Comparison of ENCODE assay signal across 20 mouse cellular contexts in the genomic region with DNA sequence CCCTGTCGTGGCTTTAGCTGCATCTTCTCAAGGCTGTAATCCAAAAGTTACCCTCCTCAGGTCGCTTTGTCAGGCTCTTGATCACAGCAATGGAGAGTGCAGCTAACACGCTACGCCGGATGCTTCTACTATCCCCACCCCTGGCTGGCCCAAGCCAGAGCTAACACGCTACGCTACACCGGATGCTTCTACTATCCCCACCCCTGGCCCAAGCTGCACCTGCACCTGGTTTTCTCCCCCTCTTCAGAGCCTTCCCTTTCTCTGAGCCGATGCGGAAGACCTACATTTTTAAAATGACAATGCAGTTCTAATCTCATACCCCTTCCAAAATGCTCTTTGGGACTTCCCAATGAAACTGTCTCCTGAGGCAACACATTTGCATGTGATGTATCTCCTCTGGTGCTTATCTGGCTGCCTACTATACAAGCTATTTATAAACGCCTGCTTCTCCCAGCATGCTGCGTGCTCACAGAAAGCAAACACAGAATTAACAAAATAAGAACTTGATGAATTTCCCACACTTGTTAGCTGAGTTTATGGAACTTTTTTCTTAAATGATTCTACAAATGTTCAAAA. TPM values are rescaled to one million over a fixed set of nuclear protein-coding genes. Genes with fewer than 3 reads are reported as not detected.
A peak's percentile ranks its signal among the peaks of the same experiment; 100 is the strongest.
DNase-seq lines count a peak whose midpoint lies in the region; ATAC-seq and TF ChIP-seq lines count a peak whose summit lies in the region.
"Not testable (repeated sequence)": the region's sequence is repeated elsewhere in the genome, so short reads cannot be mapped to it uniquely, and the experiment has no call there.
"Had no signal": no experiment of that assay in that cellular context is flagged by ENCODE, and none has a peak within 500 bp of the region (broad histone marks: within the 10 kb centered on the region; RNA-seq: fewer than 3 reads in every experiment).

No protein-coding gene starts in this region.

- ATAC-seq in CD4-positive, CD25-positive, alpha-beta regulatory T cell, adult 4 months = peak; percentile 98
- ATAC-seq in forebrain, postnatal 0 days = peak; percentile 66
- ATAC-seq in heart, embryonic 12.5 days (ENCODE audit: insufficient number of reproducible peaks, low FRiP score) = not testable (repeated sequence)
- peak; percentile 31; the same call in 1 of the 2 replicates for ATAC-seq in hindbrain, embryonic 15.5 days (ENCODE audit: low FRiP score, low read depth)
- ATAC-seq in neutrophil, adult 5-6 weeks (ENCODE audit: extremely low read depth, insufficient number of reproducible peaks, low FRiP score, poor library complexity, severe bottlenecking) = peak; percentile 85

- not testable (repeated sequence) for H3K36me3 ChIP-seq in forebrain, postnatal 0 days (ENCODE audit: insufficient read depth); heart, embryonic 12.5 days; hindbrain, embryonic 15.5 days

- not testable (repeated sequence) for DNase-seq in forebrain, postnatal 0 days
- DNase-seq in kidney, postnatal 10 days = peak; percentile 4
- peak; percentile 61 to 78 for DNase-seq in thymus, adult 18-20 months
- peak; percentile 70 for DNase-seq in thymus, postnatal 4 days

- H3K9me3 ChIP-seq in forebrain, postnatal 0 days (ENCODE audit: low read length); heart, embryonic 12.5 days (replicated peaks); hindbrain, embryonic 15.5 days: not testable (repeated sequence)

- not testable (repeated sequence) for TF ChIP-seq CTCF in forebrain, postnatal 0 days (IDR thresholded peaks at IDR 0.05; ENCODE audit: low read depth)

- not testable (repeated sequence) for H3K4me2 ChIP-seq in forebrain, postnatal 0 days (ENCODE audit: low read depth); hindbrain, embryonic 15.5 days
- H3K4me2 ChIP-seq in heart, embryonic 12.5 days = peak overlapping the region; percentile 48

- WGBS in forebrain, postnatal 0 days = 64% methylated on average over 12 of the region's 12 CpGs
- 30% methylated on average over 12 of the region's 12 CpGs for WGBS in heart, embryonic 12.5 days
- 59% methylated on average over 12 of the region's 12 CpGs for WGBS in hindbrain, embryonic 15.5 days

- H3K27ac ChIP-seq in forebrain, postnatal 0 days (ENCODE audit: low read depth, low read length); hindbrain, embryonic 15.5 days (replicated peaks): not testable (repeated sequence)
- H3K27ac ChIP-seq in heart, embryonic 12.5 days (ENCODE audit: poor library complexity, severe bottlenecking) = peak overlapping the region; percentile 89

- not testable (repeated sequence) for H3K27me3 ChIP-seq in forebrain, postnatal 0 days (ENCODE audit: insufficient read depth, low read length); heart, embryonic 12.5 days (replicated peaks); hindbrain, embryonic 15.5 days

- not testable (repeated sequence) for H3K9ac ChIP-seq in forebrain, postnatal 0 days; heart, embryonic 12.5 days; hindbrain, embryonic 15.5 days

- H3K4me3 ChIP-seq in forebrain, postnatal 0 days (ENCODE audit: low read depth, low read length); heart, embryonic 12.5 days; hindbrain, embryonic 15.5 days: not testable (repeated sequence)

- not testable (repeated sequence) for H3K4me1 ChIP-seq in forebrain, postnatal 0 days (ENCODE audit: insufficient read depth); hindbrain, embryonic 15.5 days (replicated peaks)
- H3K4me1 ChIP-seq in heart, embryonic 12.5 days (replicated peaks) = peaks cover 28% of the 10 kb centered on the region

RNA-seq across cellular contexts. Expression of a gene that starts 24.4 kb away (rescaled TPM):
- polyA plus RNA-seq in CD4-positive, CD25-positive, alpha-beta regulatory T cell, adult 4 months (2017; shearing (Covaris generic)) = not detected
- total RNA-seq in forebrain, postnatal 0 days (2014; rRNA removed) = 34.2 and 38.6 TPM in 2 replicates
- 17.4 and 17.7 TPM in 2 replicates for polyA plus RNA-seq in forebrain, postnatal 0 days (2015; fragmentation: Nextera tagmentation; extraction: Ambion mirVana)
- polyA plus RNA-seq in heart, embryonic 12.5 days (2016; fragmentation: Nextera tagmentation; extraction: Ambion mirVana) = 8.0 and 8.3 TPM in 2 replicates
- 14.7 and 17.3 TPM in 2 replicates for polyA plus RNA-seq in hindbrain, embryonic 15.5 days (2015; fragmentation: Nextera tagmentation; extraction: Ambion mirVana)
- total RNA-seq in neutrophil, adult 5-6 weeks (2017) = 0.12 TPM in 1 of 2 replicates, not detected in the other
- total RNA-seq: megakaryocyte-erythroid progenitor cell, adult 5-6 weeks had no signal

RNA-seq across cellular contexts. Expression of a gene that starts 50.3 kb away (rescaled TPM):
- not detected for polyA plus RNA-seq in CD4-positive, CD25-positive, alpha-beta regulatory T cell, adult 4 months (2017; shearing (Covaris generic))
- not detected in 2 replicates for total RNA-seq in forebrain, postnatal 0 days (2014; rRNA removed)
- polyA plus RNA-seq in forebrain, postnatal 0 days (2015; fragmentation: Nextera tagmentation; extraction: Ambion mirVana) = not detected in 2 replicates
- polyA plus RNA-seq in heart, embryonic 12.5 days (2016; fragmentation: Nextera tagmentation; extraction: Ambion mirVana) = not detected in 2 replicates
- polyA plus RNA-seq in hindbrain, embryonic 15.5 days (2015; fragmentation: Nextera tagmentation; extraction: Ambion mirVana) = not detected in 2 replicates
- not detected in 2 replicates for total RNA-seq in neutrophil, adult 5-6 weeks (2017)
- total RNA-seq: adrenal gland, postnatal 36 days; gastrocnemius, adult 8-10 months; granulocyte monocyte progenitor cell, adult 5-6 weeks; heart, postnatal 36 days; left cerebral cortex, adult 8-10 months; liver, adult 2 months; megakaryocyte-erythroid progenitor cell, adult 5-6 weeks had no signal
- polyA plus RNA-seq: cerebellum, adult 2 months; forebrain, embryonic 10.5 days; limb, embryonic 10.5 days; liver, adult 2 months; myocyte; neural tube, embryonic 15.5 days had no signal
